Mouse (Mus musculus) embryonic fibroblast, embryonic 13.5 days (primary cell): ENCODE measurements at regions not wholly inside any gene's neighbourhood (a gene's known extent, or its start where the extent isn't known, plus 50 kb on each side); places are given as distances from the start of the nearest gene placed in this dataset.

Experiments
- CTCF ChIP-seq: IDR thresholded peaks from 2 replicates; pipeline ENCODE4 v1.5.1; 2011; ENCODE audit warnings: mild to moderate bottlenecking, control low read depth, low read length, moderate library complexity, borderline replicate concordance; ENCODE audit not compliant: insufficient read depth
- POLR2A ChIP-seq: IDR thresholded peaks from 2 replicates; pipeline ENCODE4 v1.6.1; 2011; ENCODE audit warnings: low read depth, mild to moderate bottlenecking, control low read depth, low read length, moderate library complexity

- TF ChIP-seq POLR2A (no peak), CTCF (no peak)
Observed at GRCm38 (mm10) chr1:47466573-47467253, 574.1 kb upstream of the Slc39a10 start.
